Mouse (Mus musculus) MEL (cell line): ENCODE data around the gene Gm11084. TPM values are rescaled to one million over a fixed set of nuclear protein-coding genes. Genes with fewer than 3 reads are reported as not detected.

Experiments used
- DNase-seq: peaks from one replicate; pipeline ENCODE4 v3.0.0; 2011; ENCODE audit warnings: low read depth, low spot score
- H3K27ac ChIP-seq: 2 replicates; pipeline ENCODE4 v1.5.1; 2012; ENCODE audit warnings: low read depth, mild to moderate bottlenecking, control low read depth, low read length, moderate library complexity; ENCODE audit not compliant: control insufficient read depth
- H3K27me3 ChIP-seq, 2 experiments: fragments of 150-350 bp in 1 of 2; sonication (generic) in 1 of 2; 2 replicates each; pipeline ENCODE4 v1.6.1; 2012; ENCODE audit warnings: low read length in 2 of 2, mild to moderate bottlenecking in 2 of 2, improper control_type of control experiment in 1 of 2, moderate library complexity in 1 of 2; ENCODE audit not compliant: insufficient read depth in 2 of 2, control insufficient read depth in 1 of 2
- H3K36me3 ChIP-seq, 2 experiments: 2 replicates each; pipeline ENCODE4 v1.6.1; 2012 to 2014; ENCODE audit warnings: low read length in 2 of 2, improper control_type of control experiment in 1 of 2, inconsistent platforms in 1 of 2, mild to moderate bottlenecking in 1 of 2; ENCODE audit not compliant: insufficient read depth in 2 of 2, control insufficient read depth in 1 of 2
- H3K4me1 ChIP-seq, 2 experiments: fragments of 150-350 bp in 1 of 2; sonication (generic) in 1 of 2; 2 replicates each; pipeline ENCODE4 v1.6.1; 2012; ENCODE audit warnings: low read length in 2 of 2, improper control_type of control experiment in 1 of 2, mild to moderate bottlenecking in 1 of 2; ENCODE audit not compliant: insufficient read depth in 2 of 2, control insufficient read depth in 1 of 2
- H3K4me3 ChIP-seq, 2 experiments: fragments of 150-350 bp in 1 of 2; sonication (generic) in 1 of 2; 2 replicates each; pipeline ENCODE4 v1.5.1; 2012; ENCODE audit warnings: low read depth in 2 of 2, low read length in 2 of 2, mild to moderate bottlenecking in 2 of 2, moderate library complexity in 2 of 2, control low read depth in 1 of 2, improper control_type of control experiment in 1 of 2; ENCODE audit not compliant: control insufficient read depth in 1 of 2, insufficient read depth in 1 of 2
- H3K79me2 ChIP-seq: 2 replicates; pipeline ENCODE4 v1.6.1; 2012; ENCODE audit warnings: mild to moderate bottlenecking, low read length, moderate library complexity; ENCODE audit not compliant: control insufficient read depth, poor library complexity, insufficient read depth
- H3K9ac ChIP-seq: 2 replicates; pipeline ENCODE4 v1.6.1; 2012; ENCODE audit warnings: low read depth, mild to moderate bottlenecking, control low read depth, low read length, moderate library complexity; ENCODE audit not compliant: control insufficient read depth, poor library complexity, severe bottlenecking
- H3K9me3 ChIP-seq: fragments of 150-350 bp; sonication (generic); replicated peaks from 2 replicates; pipeline ENCODE4 v1.6.1; 2012; ENCODE audit warnings: mild to moderate bottlenecking, low read length, improper control_type of control experiment, moderate library complexity; ENCODE audit not compliant: insufficient read depth
- BHLHE40 ChIP-seq: IDR thresholded peaks from 2 replicates; pipeline ENCODE4 v1.6.1; 2012; ENCODE audit warnings: low read depth, mild to moderate bottlenecking, inconsistent platforms, low read length, improper control_type of control experiment, borderline replicate concordance
- CHD1 ChIP-seq: IDR thresholded peaks from 2 replicates; pipeline ENCODE4 v1.6.1; 2012; ENCODE audit warnings: low read depth, mild to moderate bottlenecking, inconsistent platforms, low read length, improper control_type of control experiment
- CHD2 ChIP-seq: IDR thresholded peaks from 2 replicates; pipeline ENCODE4 v1.6.1; 2011; ENCODE audit warnings: low read length, improper control_type of control experiment
- E2F4 ChIP-seq: IDR thresholded peaks from 2 replicates; pipeline ENCODE4 v1.6.1; 2011; ENCODE audit warnings: low read depth, low read length, improper control_type of control experiment, borderline replicate concordance
- ELF1 ChIP-seq: IDR thresholded peaks from 2 replicates; pipeline ENCODE4 v1.6.1; 2014; ENCODE audit warnings: low read depth, mild to moderate bottlenecking, inconsistent platforms, low read length, improper control_type of control experiment, moderate library complexity
- EP300 ChIP-seq, 2 experiments: IDR thresholded peaks; 2 replicates each; pipeline ENCODE4 v1.6.1; 2011; ENCODE audit warnings: improper control_type of control experiment in 2 of 2, low read length in 2 of 2, low read depth in 1 of 2, mild to moderate bottlenecking in 1 of 2
- ETS1 ChIP-seq: IDR thresholded peaks from 2 replicates; pipeline ENCODE4 v1.6.1; 2012; ENCODE audit warnings: low read depth, mild to moderate bottlenecking, inconsistent platforms, low read length, improper control_type of control experiment, moderate library complexity
- GABPA ChIP-seq: IDR thresholded peaks from 2 replicates; pipeline ENCODE4 v1.6.1; 2012; ENCODE audit warnings: low read depth, mild to moderate bottlenecking, inconsistent platforms, low read length, improper control_type of control experiment, moderate library complexity
- GATA1 ChIP-seq: IDR thresholded peaks from 2 replicates; pipeline ENCODE4 v1.6.1; 2011; ENCODE audit warnings: low read depth, low read length, improper control_type of control experiment
- HCFC1 ChIP-seq: IDR thresholded peaks from 2 replicates; pipeline ENCODE4 v1.6.1; 2012; ENCODE audit warnings: low read depth, mild to moderate bottlenecking, inconsistent platforms, low read length, improper control_type of control experiment, moderate library complexity
- JUND ChIP-seq: IDR thresholded peaks from 2 replicates; pipeline ENCODE4 v1.6.1; 2011; ENCODE audit warnings: low read depth, mild to moderate bottlenecking, improper control_type of control experiment, low read length
- KAT2A ChIP-seq: conservative IDR thresholded peaks from 2 replicates; pipeline ENCODE4 v1.6.1; 2012; ENCODE audit warnings: low read depth, low read length, improper control_type of control experiment, inconsistent platforms
- MAFK ChIP-seq: IDR thresholded peaks from 2 replicates; pipeline ENCODE4 v1.6.1; 2011; ENCODE audit warnings: low read depth, mild to moderate bottlenecking, low read length, improper control_type of control experiment, borderline replicate concordance
- MAX ChIP-seq: IDR thresholded peaks from 2 replicates; pipeline ENCODE4 v1.6.1; 2011; ENCODE audit warnings: low read length, improper control_type of control experiment
- MAZ ChIP-seq: IDR thresholded peaks from 2 replicates; pipeline ENCODE4 v1.6.1; 2012; ENCODE audit warnings: low read depth, mild to moderate bottlenecking, inconsistent platforms, low read length, improper control_type of control experiment
- MEF2A ChIP-seq: IDR thresholded peaks from 2 replicates; pipeline ENCODE4 v1.6.1; 2014; ENCODE audit warnings: low read depth, mild to moderate bottlenecking, inconsistent platforms, low read length, improper control_type of control experiment; ENCODE audit not compliant: poor library complexity, insufficient replicate concordance, severe bottlenecking; ENCODE audit errors: extremely low read depth
- MXI1 ChIP-seq: IDR thresholded peaks from 2 replicates; pipeline ENCODE4 v1.6.1; 2011; ENCODE audit warnings: mild to moderate bottlenecking, low read depth, low read length, improper control_type of control experiment
- NELFE ChIP-seq: IDR thresholded peaks from 2 replicates; pipeline ENCODE4 v1.6.1; 2011; ENCODE audit warnings: low read depth, low read length, improper control_type of control experiment
- NRF1 ChIP-seq: IDR thresholded peaks from 2 replicates; pipeline ENCODE4 v1.6.1; 2014; ENCODE audit warnings: low read depth, mild to moderate bottlenecking, inconsistent platforms, low read length, improper control_type of control experiment, moderate library complexity; ENCODE audit not compliant: poor library complexity, insufficient read depth, severe bottlenecking
- POLR2A ChIP-seq, 2 experiments: IDR thresholded peaks; 2 replicates each; pipeline ENCODE4 v1.6.1; 2011 to 2012; ENCODE audit warnings: low read length in 2 of 2, mild to moderate bottlenecking in 2 of 2, control low read depth in 1 of 2, improper control_type of control experiment in 1 of 2, low read depth in 1 of 2, moderate library complexity in 1 of 2; ENCODE audit not compliant: control insufficient read depth in 1 of 2, insufficient read depth in 1 of 2, poor library complexity in 1 of 2
- POLR2AphosphoS2 ChIP-seq: IDR thresholded peaks from 2 replicates; pipeline ENCODE4 v1.6.1; 2011; ENCODE audit warnings: low read length, improper control_type of control experiment
- POLR2AphosphoS5 ChIP-seq: IDR thresholded peaks from 2 replicates; pipeline ENCODE4 v1.6.1; 2012; ENCODE audit warnings: low read depth, borderline replicate concordance, mild to moderate bottlenecking, inconsistent platforms, low read length, moderate library complexity, mixed read lengths
- RAD21 ChIP-seq: IDR thresholded peaks from 2 replicates; pipeline ENCODE4 v1.6.1; 2011; ENCODE audit warnings: mild to moderate bottlenecking, low read depth, low read length, improper control_type of control experiment
- TBP ChIP-seq: IDR thresholded peaks from 2 replicates; pipeline ENCODE4 v1.8.0; 2011; ENCODE audit warnings: low read depth, low read length, improper control_type of control experiment
- TCF12 ChIP-seq: IDR thresholded peaks from 2 replicates; pipeline ENCODE4 v1.6.1; 2014; ENCODE audit warnings: low read depth, mild to moderate bottlenecking, inconsistent platforms, low read length, improper control_type of control experiment, moderate library complexity
- USF1 ChIP-seq: IDR thresholded peaks from 2 replicates; pipeline ENCODE4 v1.6.1; 2014; ENCODE audit warnings: low read depth, mild to moderate bottlenecking, inconsistent platforms, low read length, improper control_type of control experiment, moderate library complexity
- USF2 ChIP-seq, 2 experiments: IDR thresholded peaks; 2 replicates each; pipeline ENCODE4 v1.6.1; 2011 to 2012; ENCODE audit warnings: improper control_type of control experiment in 2 of 2, low read length in 2 of 2, borderline replicate concordance in 1 of 2, inconsistent platforms in 1 of 2, low read depth in 1 of 2, mild to moderate bottlenecking in 1 of 2; ENCODE audit not compliant: insufficient read depth in 1 of 2
- ZNF384 ChIP-seq: IDR thresholded peaks from 2 replicates; pipeline ENCODE4 v1.6.1; 2012; ENCODE audit warnings: low read depth, mild to moderate bottlenecking, inconsistent platforms, low read length, improper control_type of control experiment
- polyA plus RNA-seq, 2 experiments: library from polyadenylated mRNA; stranded (reverse) in 1 of 2; unstranded in 1 of 2; fragments of >175 nt in 1 of 2; fragments of >200 nt in 1 of 2; gene quantifications; 2 replicates each; pipeline versions ENCODE4 v1.2.1 to v1.2.4; 2012; ENCODE audit warnings: low replicate concordance in 2 of 2, low read depth in 1 of 2; ENCODE audit not compliant: insufficient read length in 2 of 2, insufficient read depth in 1 of 2, missing spikeins in 1 of 2
- total RNA-seq: library from RNA; depleted of rRNA; stranded (reverse); fragments of 300-350 nt; gene quantifications from 2 replicates; pipeline ENCODE4 v1.2.3, GENCODE M21; 2012

The Gm11084 gene
- total and polyA plus RNA-seq, 3 experiments: not detected

GRCm38 (mm10) chr2:72979659-72980071 is 6.9 kb downstream of the Gm11084 start:
- Histone ChIP-seq H3K79me2 (peaks cover 46% of the 10 kb centered on the region), H3K27me3 (no peaks in the 10 kb centered on the region), H3K36me3 (peaks cover 4 to 37% of the 10 kb centered on the region in 2 experiments; a peak in 3 of 4 replicates), H3K4me1 (peaks cover 7 to 11% of the 10 kb centered on the region in 2 experiments), H3K9me3 (no peaks in the 10 kb centered on the region), H3K27ac (peak overlapping the region; percentile 99), H3K4me3 (peak overlapping the region; percentile 92), H3K9ac (peak overlapping the region; percentile 100)
- DNase-seq: no peak
- TF ChIP-seq ELF1 (no peak), GATA1 (no peak), POLR2A (IDR thresholded peaks at IDR 0.05; ENCODE audit: control insufficient read depth in 1 of 2, insufficient read depth in 1 of 2, low read depth in 1 of 2, low read length in 2 of 2, poor library complexity in 1 of 2) (peak in 1 of 2 experiments; percentile 49; a peak in 1 of 4 replicates), TBP (no peak), E2F4 (no peak), EP300 (IDR thresholded peaks at IDR 0.05; ENCODE audit: low read depth in 1 of 2, low read length in 2 of 2) (no peak), TCF12 (0 out of 2 replicates have a peak, but pooled peaks have one; percentile 15), NELFE (peak; percentile 30), MAZ (peak; percentile 97; the same call in 1 of the 2 replicates)

GRCm38 (mm10) chr2:72978901-72979658 is 7.4 kb downstream of the Gm11084 start:
- Histone ChIP-seq H3K79me2 (peaks cover 48% of the 10 kb centered on the region), H3K9ac (peak overlapping the region; percentile 100), H3K36me3 (peaks cover 4 to 38% of the 10 kb centered on the region in 2 experiments; a peak in 3 of 4 replicates), H3K9me3 (no peaks in the 10 kb centered on the region), H3K27me3 (no peaks in the 10 kb centered on the region), H3K4me3 (peak overlapping the region; percentile 76 to 99), H3K4me1 (peaks cover 8 to 11% of the 10 kb centered on the region in 2 experiments), H3K27ac (peak overlapping the region; percentile 99)
- DNase-seq: peak; percentile 89
- no peak for TF ChIP-seq MXI1
- no peak for TF ChIP-seq KAT2A
- TF ChIP-seq MAZ: peak; percentile 88; the same call in 1 of the 2 replicates
- no peak for TF ChIP-seq CHD1
- peak; percentile 61; the same call in 1 of the 2 replicates for TF ChIP-seq POLR2AphosphoS2
- no peak; the same call in 1 of the 2 replicates for TF ChIP-seq MAX
- no peak for TF ChIP-seq POLR2AphosphoS5
- peak; percentile 23; the same call in 1 of the 2 replicates for TF ChIP-seq HCFC1
- TF ChIP-seq NRF1: 0 out of 2 replicates have a peak, but pooled peaks have one; percentile 9
- TF ChIP-seq USF1: no peak
- TF ChIP-seq TBP: no peak
- TF ChIP-seq ELF1: no peak
- no peak for TF ChIP-seq TCF12
- TF ChIP-seq MAFK: no peak
- TF ChIP-seq E2F4: no peak
- TF ChIP-seq ZNF384: no peak
- no peak for TF ChIP-seq GABPA
- no peak for TF ChIP-seq MEF2A
- TF ChIP-seq ETS1: no peak
- no peak for TF ChIP-seq BHLHE40
- TF ChIP-seq JUND: no peak
- TF ChIP-seq RAD21: no peak
- no peak for TF ChIP-seq GATA1
- no peak for TF ChIP-seq CHD2
- TF ChIP-seq USF2 (IDR thresholded peaks at IDR 0.05; ENCODE audit: borderline replicate concordance in 1 of 2, insufficient read depth in 1 of 2, low read depth in 1 of 2, low read length in 2 of 2): no peak
